Mouse (Mus musculus) mesoderm, embryonic 11.5 days (tissue): ENCODE measurements around the gene Rasl10b.

ENCODE experiments used
- DNase-seq: peaks from one replicate; pipeline ENCODE4 v3.0.0-alpha.2; 2012; ENCODE audit warnings: low read depth, low spot score

The Rasl10b gene

GRCm38 (mm10) chr11:83462711-83463244 is 53.8 kb downstream of the Rasl10b start, which contains the start of gene Mmp28:
Gene Mmp28, minus strand, starts transcription at chr11:83463071.
- peak; percentile 21 for DNase-seq

- DNase-seq, result no peak
These were observed 57.0 kb downstream of the Rasl10b start for GRCm38 (mm10) chr11:83465976-83466375.

GRCm38 (mm10) chr11:83467120-83467652 is 58.2 kb downstream of the Rasl10b start:
- DNase-seq, result no peak

GRCm38 (mm10) chr11:83468765-83469164 is 59.8 kb downstream of the Rasl10b start:
- DNase-seq, result no peak
